Mouse (Mus musculus): ENCODE results near the gene Capns1. TPM values are rescaled to one million over a fixed set of nuclear protein-coding genes. Genes with fewer than 3 reads are reported as not detected.
"Not testable (repeated sequence)": the region's sequence is repeated elsewhere in the genome, so short reads cannot be mapped to it uniquely, and the experiment has no call there.

Gene Capns1
- 39.0 and 43.9 TPM in 2 replicates for polyA plus RNA-seq (2014; fragmentation: Nextera tagmentation; extraction: Ambion mirVana)

GRCm38 (mm10) chr7:30198481-30198971, at the start of gene Capns1:
Gene Capns1 (minus strand): TSS chr7:30198811.
- no peak within 1 kb of the TSS for H3K4me3 ChIP-seq (ENCODE audit: low read depth, low read length)

GRCm38 (mm10) chr7:30237374-30237773, 38.8 kb upstream of the Capns1 start:
- H3K4me1 ChIP-seq (ENCODE audit: control insufficient read depth, insufficient read depth, low read length); H3K27ac ChIP-seq (ENCODE audit: low read depth, low read length); H3K4me2 ChIP-seq; ATAC-seq (ENCODE audit: low FRiP score); H3K9me3 ChIP-seq (ENCODE audit: control insufficient read depth, low read length); H3K9ac ChIP-seq (ENCODE audit: low read length); H3K36me3 ChIP-seq (ENCODE audit: control insufficient read depth, insufficient read depth, low read length); H3K4me3 ChIP-seq (ENCODE audit: low read depth, low read length); H3K27me3 ChIP-seq (ENCODE audit: control insufficient read depth, insufficient read depth, low read length); DNase-seq (ENCODE audit: low spot score, missing footprints): not testable (repeated sequence)
- 86% methylated on average over 3 of the region's 3 CpGs for WGBS

More at GRCm38 (mm10) chr7:30198481-30198971, at the start of gene Capns1:
- WGBS, result 12% methylated on average over 8 of the region's 8 CpGs
- H3K9ac ChIP-seq (ENCODE audit: low read length), result no peak within 1 kb of the TSS; the same call in 1 of the 2 replicates
- peak; percentile 89 for DNase-seq (ENCODE audit: low spot score, missing footprints)
- no peaks in the 10 kb centered on the region for H3K9me3 ChIP-seq (ENCODE audit: control insufficient read depth, low read length)
- no peak for ATAC-seq (ENCODE audit: low FRiP score)
- H3K36me3 ChIP-seq (ENCODE audit: control insufficient read depth, insufficient read depth, low read length), result no peaks in the 10 kb centered on the region
- peaks cover 5% of the 10 kb centered on the region for H3K4me1 ChIP-seq (ENCODE audit: control insufficient read depth, insufficient read depth, low read length)
- H3K27ac ChIP-seq (ENCODE audit: low read depth, low read length), result no peak within 1 kb of the TSS
- no peaks in the 10 kb centered on the region for H3K27me3 ChIP-seq (ENCODE audit: control insufficient read depth, insufficient read depth, low read length)
- H3K4me2 ChIP-seq, result peak within 1 kb of the TSS; percentile 27; the same call in 1 of the 2 replicates

DNA sequence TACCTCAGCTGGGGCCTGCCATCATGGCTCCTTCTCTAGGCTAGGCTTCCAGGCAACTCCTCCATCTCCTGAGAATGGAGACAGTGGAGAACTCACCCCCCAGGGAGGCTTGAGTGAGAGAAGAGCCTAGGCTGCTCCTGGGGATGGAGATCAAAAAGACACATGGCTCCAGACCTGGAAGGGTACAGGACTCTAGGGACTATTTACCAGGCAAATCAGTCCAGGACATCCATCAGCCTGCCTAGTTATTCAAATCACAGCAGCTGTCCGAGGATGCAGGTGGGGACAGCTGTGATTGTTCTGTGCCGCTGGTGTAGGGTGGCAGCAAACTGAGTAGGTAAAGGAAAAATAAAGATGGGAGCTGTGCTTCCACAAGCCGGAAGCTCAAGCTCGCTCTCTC, 37.0 kb upstream of the Capns1 start, which contains the start of gene Ovol3:
Ovol3 (minus strand) TSS at position 101 of the 400 bp plus-strand sequence.
- H3K9me3 ChIP-seq (ENCODE audit: control insufficient read depth, low read length), result no peaks in the 10 kb centered on the region
- no peak within 1 kb of the TSS for H3K4me2 ChIP-seq
- WGBS, result 89% methylated on average over 4 of the region's 4 CpGs
- H3K4me1 ChIP-seq (ENCODE audit: control insufficient read depth, insufficient read depth, low read length), result peaks cover 9% of the 10 kb centered on the region
- no peak for DNase-seq (ENCODE audit: low spot score, missing footprints)
- H3K27ac ChIP-seq (ENCODE audit: low read depth, low read length), result no peak within 1 kb of the TSS
- H3K4me3 ChIP-seq (ENCODE audit: low read depth, low read length), result no peak within 1 kb of the TSS
- H3K27me3 ChIP-seq (ENCODE audit: control insufficient read depth, insufficient read depth, low read length), result no peaks in the 10 kb centered on the region
- H3K36me3 ChIP-seq (ENCODE audit: control insufficient read depth, insufficient read depth, low read length), result peaks cover 2% of the 10 kb centered on the region; the same call in 1 of the 2 replicates
- H3K9ac ChIP-seq (ENCODE audit: low read length), result no peak within 1 kb of the TSS
- no peak for ATAC-seq (ENCODE audit: low FRiP score)

GRCm38 (mm10) chr7:30235091-30235490, 36.5 kb upstream of the Capns1 start:
- DNase-seq (ENCODE audit: low spot score, missing footprints), result no peak
- no peaks in the 10 kb centered on the region for H3K27me3 ChIP-seq (ENCODE audit: control insufficient read depth, insufficient read depth, low read length)
- H3K4me3 ChIP-seq (ENCODE audit: low read depth, low read length), result no peak overlapping the region
- H3K9ac ChIP-seq (ENCODE audit: low read length), result no peak overlapping the region
- H3K9me3 ChIP-seq (ENCODE audit: control insufficient read depth, low read length), result no peaks in the 10 kb centered on the region
- H3K4me1 ChIP-seq (ENCODE audit: control insufficient read depth, insufficient read depth, low read length), result peaks cover 10% of the 10 kb centered on the region
- H3K36me3 ChIP-seq (ENCODE audit: control insufficient read depth, insufficient read depth, low read length), result 0 out of 2 replicates have a peak, but pooled peaks cover under 1% of the 10 kb centered on the region
- 93% methylated on average over 8 of the region's 8 CpGs for WGBS
- H3K4me2 ChIP-seq, result no peak overlapping the region
- no peak for ATAC-seq (ENCODE audit: low FRiP score)
- H3K27ac ChIP-seq (ENCODE audit: low read depth, low read length), result no peak overlapping the region

DNA sequence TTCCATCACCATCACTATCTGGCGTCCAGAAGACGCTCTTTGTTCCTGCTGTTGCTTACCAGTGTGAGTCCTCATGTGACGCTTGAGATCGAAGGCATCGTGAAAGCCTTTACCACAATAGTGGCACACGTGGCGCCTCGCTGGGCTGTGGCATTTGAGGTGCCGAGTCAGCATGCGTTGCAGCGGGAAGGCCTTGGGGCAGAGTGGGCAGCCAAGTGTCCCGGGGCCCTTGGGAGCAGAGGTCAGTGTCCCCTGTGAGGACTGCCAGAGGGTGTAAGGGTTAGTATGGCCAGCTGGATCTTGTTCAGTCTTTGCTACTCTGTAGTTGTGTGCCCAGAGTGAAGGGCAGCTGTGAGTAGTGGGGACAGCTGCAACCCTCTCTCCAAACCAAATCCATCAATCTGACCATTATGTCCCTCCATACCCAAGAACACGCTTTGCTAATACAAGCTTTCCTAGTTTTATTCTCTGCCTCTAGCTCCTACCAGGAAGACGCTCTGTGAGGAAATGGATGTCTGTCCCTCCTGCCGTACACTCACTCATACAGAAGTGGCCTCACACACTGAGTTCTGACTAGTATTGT, 35.8 kb upstream of the Capns1 start:
- peaks cover 10% of the 10 kb centered on the region for H3K4me1 ChIP-seq (ENCODE audit: control insufficient read depth, insufficient read depth, low read length)
- 96% methylated on average over 15 of the region's 15 CpGs for WGBS

DNA sequence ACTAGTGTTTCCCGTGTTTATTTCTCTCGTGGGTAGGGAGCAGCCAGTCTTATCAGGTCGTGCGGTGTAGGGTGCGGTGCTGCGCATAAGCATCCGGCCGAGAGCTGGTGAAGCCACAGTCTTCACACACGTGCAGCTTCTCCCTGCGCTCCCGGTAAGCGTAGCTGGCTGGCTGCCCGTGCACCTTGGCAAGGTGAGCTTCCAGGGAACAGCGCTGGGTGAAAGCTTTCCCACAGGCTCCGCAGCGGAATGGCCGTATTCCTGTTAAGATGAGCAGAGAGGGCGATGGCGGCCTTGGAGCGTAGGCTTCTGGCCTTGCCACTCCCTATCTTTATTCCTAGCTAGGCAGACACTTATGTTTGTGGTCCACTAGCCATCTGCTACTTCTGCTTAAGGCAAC, 34.8 kb upstream of the Capns1 start:
- H3K4me2 ChIP-seq, result peak overlapping the region; percentile 52; the same call in 1 of the 2 replicates
- peaks cover 3% of the 10 kb centered on the region; the same call in 1 of the 2 replicates for H3K36me3 ChIP-seq (ENCODE audit: control insufficient read depth, insufficient read depth, low read length)
- peaks cover 10% of the 10 kb centered on the region for H3K4me1 ChIP-seq (ENCODE audit: control insufficient read depth, insufficient read depth, low read length)
- H3K4me3 ChIP-seq (ENCODE audit: low read depth, low read length), result peak overlapping the region; percentile 72; the same call in 1 of the 2 replicates
- no peaks in the 10 kb centered on the region for H3K27me3 ChIP-seq (ENCODE audit: control insufficient read depth, insufficient read depth, low read length)
- no peaks in the 10 kb centered on the region for H3K9me3 ChIP-seq (ENCODE audit: control insufficient read depth, low read length)
- H3K9ac ChIP-seq (ENCODE audit: low read length), result no peak overlapping the region
- no peak for DNase-seq (ENCODE audit: low spot score, missing footprints)
- H3K27ac ChIP-seq (ENCODE audit: low read depth, low read length), result no peak overlapping the region
- WGBS, result 89% methylated on average over 20 of the region's 20 CpGs
- no peak for ATAC-seq (ENCODE audit: low FRiP score)

More for the DNA sequence above, 35.8 kb upstream of the Capns1 start:
- no peak overlapping the region for H3K9ac ChIP-seq (ENCODE audit: low read length)
- no peak overlapping the region for H3K4me3 ChIP-seq (ENCODE audit: low read depth, low read length)
- DNase-seq (ENCODE audit: low spot score, missing footprints) (no peak), ATAC-seq (ENCODE audit: low FRiP score) (no peak)
- H3K4me2 ChIP-seq, result no peak overlapping the region
- no peak overlapping the region for H3K27ac ChIP-seq (ENCODE audit: low read depth, low read length)
- H3K36me3 ChIP-seq (ENCODE audit: control insufficient read depth, insufficient read depth, low read length), result peaks cover 3% of the 10 kb centered on the region; the same call in 1 of the 2 replicates
- H3K9me3 ChIP-seq (ENCODE audit: control insufficient read depth, low read length), result no peaks in the 10 kb centered on the region
- no peaks in the 10 kb centered on the region for H3K27me3 ChIP-seq (ENCODE audit: control insufficient read depth, insufficient read depth, low read length)

DNA sequence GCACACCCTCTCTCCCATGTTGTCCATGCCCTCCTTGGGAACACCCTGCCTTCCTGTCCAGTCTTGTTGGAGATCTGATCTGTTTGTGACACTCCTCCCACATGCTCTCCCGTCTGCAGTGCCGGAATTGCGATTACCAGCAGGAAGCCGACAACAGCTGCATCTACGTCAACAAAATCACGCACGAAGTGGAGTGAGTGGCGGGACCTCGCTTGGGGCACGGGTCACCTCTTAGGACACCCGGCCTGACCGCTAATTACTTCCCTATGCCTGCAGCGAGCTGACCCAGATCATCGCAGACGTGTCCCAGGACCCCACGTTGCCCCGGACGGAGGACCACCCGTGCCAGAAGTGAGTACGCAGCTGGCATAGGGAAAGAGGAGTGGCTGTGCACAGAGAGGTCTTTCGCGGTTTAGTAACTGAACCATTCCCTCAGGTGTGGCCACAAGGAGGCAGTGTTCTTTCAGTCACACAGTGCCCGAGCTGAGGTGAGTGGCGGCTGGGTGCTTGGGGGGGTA, 34.1 kb upstream of the Capns1 start:
- peak overlapping the region; percentile 69 for H3K9ac ChIP-seq (ENCODE audit: low read length)
- H3K36me3 ChIP-seq (ENCODE audit: control insufficient read depth, insufficient read depth, low read length), result peaks cover 3% of the 10 kb centered on the region; the same call in 1 of the 2 replicates
- peak overlapping the region; percentile 72 for H3K4me3 ChIP-seq (ENCODE audit: low read depth, low read length)
- peak overlapping the region; percentile 52 for H3K4me2 ChIP-seq
- WGBS, result 7% methylated on average over 24 of the region's 24 CpGs
- no peaks in the 10 kb centered on the region for H3K9me3 ChIP-seq (ENCODE audit: control insufficient read depth, low read length)
- peak; percentile 25 for ATAC-seq (ENCODE audit: low FRiP score)
- H3K27ac ChIP-seq (ENCODE audit: low read depth, low read length), result peak overlapping the region; percentile 88
- H3K27me3 ChIP-seq (ENCODE audit: control insufficient read depth, insufficient read depth, low read length), result no peaks in the 10 kb centered on the region
- H3K4me1 ChIP-seq (ENCODE audit: control insufficient read depth, insufficient read depth, low read length), result peaks cover 10% of the 10 kb centered on the region
- peak; percentile 94 for DNase-seq (ENCODE audit: low spot score, missing footprints)

DNA sequence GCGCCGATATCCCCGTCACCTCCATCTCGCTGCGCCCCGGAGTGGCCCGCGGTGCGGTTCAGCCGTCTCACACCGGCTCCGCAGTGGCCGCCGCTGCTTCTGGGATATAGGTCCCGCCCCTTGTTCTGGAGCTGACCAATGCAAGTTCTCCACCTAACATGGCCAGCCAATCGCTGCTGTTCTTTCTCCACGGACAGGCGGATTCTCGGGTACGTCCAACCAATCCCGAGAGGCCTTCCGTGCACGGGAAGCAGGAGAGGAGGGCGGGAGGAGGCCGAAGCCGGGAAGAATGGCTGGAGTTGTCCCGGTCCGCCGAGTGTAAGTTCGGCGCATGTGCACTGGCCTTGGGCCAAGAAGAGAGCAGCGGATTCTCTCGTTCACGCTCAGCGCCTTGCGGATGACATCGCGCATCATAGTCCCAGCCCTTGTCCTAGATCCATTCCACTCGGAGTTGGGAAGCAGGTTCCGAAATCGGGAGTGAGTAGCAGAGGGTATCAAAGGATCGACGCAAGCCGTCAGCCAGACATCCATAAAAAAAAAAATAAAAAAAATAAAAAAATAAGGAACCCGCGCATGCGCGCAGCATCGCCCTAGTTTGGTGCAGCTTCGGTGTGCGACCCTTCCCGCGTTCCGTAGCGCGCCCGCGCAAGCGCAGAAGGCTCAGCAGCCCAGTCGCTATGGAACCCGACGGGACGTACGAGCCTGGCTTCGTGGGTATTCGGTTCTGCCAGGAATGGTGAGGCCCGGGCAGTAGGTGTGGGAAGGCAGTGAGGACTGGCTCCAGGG, 33.3 kb upstream of the Capns1 start, which contains the start of the genes Polr2i and Tbcb:
Polr2i (plus strand) TSS at position 280 of the 786 bp plus-strand sequence.
Tbcb (minus strand) TSS at position 604 of the 786 bp plus-strand sequence.
- Histone ChIP-seq H3K27ac (ENCODE audit: low read depth, low read length) (peak within 1 kb of the TSS; percentile 88), H3K4me1 (ENCODE audit: control insufficient read depth, insufficient read depth, low read length) (peaks cover 10% of the 10 kb centered on the region), H3K9ac (ENCODE audit: low read length) (peak within 1 kb of the TSS; percentile 69), H3K9me3 (ENCODE audit: control insufficient read depth, low read length) (no peaks in the 10 kb centered on the region), H3K27me3 (ENCODE audit: control insufficient read depth, insufficient read depth, low read length) (no peaks in the 10 kb centered on the region), H3K4me3 (ENCODE audit: low read depth, low read length) (peak within 1 kb of the TSS; percentile 72), H3K4me2 (peak within 1 kb of the TSS; percentile 75), H3K36me3 (ENCODE audit: control insufficient read depth, insufficient read depth, low read length) (peaks cover 3% of the 10 kb centered on the region; the same call in 1 of the 2 replicates)
- ATAC-seq (ENCODE audit: low FRiP score) (peak; percentile 95), DNase-seq (ENCODE audit: low spot score, missing footprints) (peak; percentile 99)
- WGBS, result under 1% methylated on average over 67 of the region's 67 CpGs
